Mouse (Mus musculus): ENCODE results near the gene Tmem255a.

- no peak for TF ChIP-seq POLR2A (IDR thresholded peaks at IDR 0.05; ENCODE audit: extremely low read depth, insufficient read depth, low read length)
- TF ChIP-seq CTCF (IDR thresholded peaks at IDR 0.05; ENCODE audit: extremely low read depth, insufficient read depth, low read length): no peak
Observed at GRCm38 (mm10) chrX:38166592-38166991, 85.6 kb downstream of the Tmem255a start.

All from cortical plate, adult 2 months (tissue).